Mouse (Mus musculus) brain, embryonic 14.5 days (tissue): Measurements from ENCODE around the gene Olfr78.

Experiments used
- CTCF ChIP-seq: fragments of 200-500 bp; IDR thresholded peaks from 2 replicates; pipeline ENCODE4 v1.5.1; 2012; ENCODE audit warnings: inconsistent platforms, mild to moderate bottlenecking, moderate library complexity, borderline replicate concordance; ENCODE audit not compliant: insufficient read depth, insufficient read length; ENCODE audit errors: extremely low read depth
- POLR2A ChIP-seq: fragments of 200-500 bp; IDR thresholded peaks from 2 replicates; pipeline ENCODE4 v1.6.1; 2012; ENCODE audit warnings: mild to moderate bottlenecking, inconsistent platforms, borderline replicate concordance; ENCODE audit not compliant: poor library complexity, insufficient read depth, insufficient read length, severe bottlenecking; ENCODE audit errors: extremely low read depth

- TF ChIP-seq POLR2A: no peak
- TF ChIP-seq CTCF: no peak; the same call in 1 of the 2 replicates
Measured at GRCm38 (mm10) chr7:102752086-102752485, 7.2 kb downstream of the Olfr78 start.
